Mouse (Mus musculus) midbrain, embryonic 11.5 days (tissue): ENCODE results near the gene Defa31. TPM values are rescaled to one million over a fixed set of nuclear protein-coding genes. Genes with fewer than 3 reads are reported as not detected.
"Not testable (repeated sequence)": the region's sequence is repeated elsewhere in the genome, so short reads cannot be mapped to it uniquely, and the experiment has no call there.

Experiments used
- ATAC-seq: fragments of 200-750 bp; cut with Nextera tagmentation; 2 replicates; pipeline ENCODE4 v1.8.0; 2017; ENCODE audit warnings: moderate TSS enrichment, moderate library complexity; ENCODE audit not compliant: low FRiP score
- DNase-seq: peaks from one replicate; pipeline ENCODE4 v3.0.0; 2015; ENCODE audit warnings: low spot score; ENCODE audit errors: missing footprints
- H3K27ac ChIP-seq: fragments of 300-500 bp; sonication (generic); 2 replicates; pipeline ENCODE4 v1.5.1; 2014; ENCODE audit warnings: low read depth, low read length
- H3K27me3 ChIP-seq: fragments of 300-500 bp; sonication (generic); 2 replicates; pipeline ENCODE4 v1.6.1; 2014; ENCODE audit warnings: mild to moderate bottlenecking, low read length, moderate library complexity, mixed read lengths; ENCODE audit not compliant: control insufficient read depth, insufficient read depth
- H3K36me3 ChIP-seq: fragments of 300-500 bp; sonication (generic); 2 replicates; pipeline ENCODE4 v1.6.1; 2014; ENCODE audit warnings: mild to moderate bottlenecking, low read length, moderate library complexity, mixed read lengths; ENCODE audit not compliant: control insufficient read depth, insufficient read depth
- H3K4me1 ChIP-seq: fragments of 300-500 bp; sonication (generic); 2 replicates; pipeline ENCODE4 v1.6.1; 2014; ENCODE audit warnings: low read length; ENCODE audit not compliant: control insufficient read depth, insufficient read depth
- H3K4me2 ChIP-seq: fragments of 300-500 bp; sonication (generic); 2 replicates; pipeline ENCODE4 v1.6.1; 2014; ENCODE audit warnings: mild to moderate bottlenecking, moderate library complexity
- H3K4me3 ChIP-seq: fragments of 300-500 bp; sonication (generic); 2 replicates; pipeline ENCODE4 v1.5.1; 2014; ENCODE audit warnings: low read depth, low read length
- H3K9ac ChIP-seq: fragments of 300-500 bp; sonication (generic); 2 replicates; pipeline ENCODE4 v1.6.1; 2014; ENCODE audit warnings: low read length
- H3K9me3 ChIP-seq: fragments of 300-500 bp; sonication (generic); 2 replicates; pipeline ENCODE4 v1.6.1; 2016; ENCODE audit warnings: low read length; ENCODE audit not compliant: control insufficient read depth
- WGBS: fragments of 180-500 bp; shearing (Covaris S2); extraction: QIAGEN DNeasy Blood & Tissue Kit; methylation state at CpG from one replicate; pipeline ENCODE4 v1.1.7; 2014; 5-methylcytosine and 5-hydroxymethylcytosine counted together
- polyA plus RNA-seq: library from polyadenylated mRNA; unstranded; fragments of >200 nt; fragmentation: Nextera tagmentation; extraction: Ambion mirVana; gene quantifications from 2 replicates; pipeline ENCODE4 v1.2.1, GENCODE M21; 2014

The Defa31 gene
- polyA plus RNA-seq, result not detected in 2 replicates

- H3K27ac ChIP-seq, H3K9me3 ChIP-seq, H3K27me3 ChIP-seq, H3K4me3 ChIP-seq, H3K4me1 ChIP-seq, H3K36me3 ChIP-seq, ATAC-seq, H3K4me2 ChIP-seq, H3K9ac ChIP-seq, DNase-seq: not testable (repeated sequence)
- WGBS, result no CpG with 5 or more reads among the region's 1 CpGs
These were observed at the start of gene Defa31 for GRCm38 (mm10) chr8:21191314-21191713. Defa31 (plus strand) TSS chr8:21191614.

- DNase-seq, H3K4me1 ChIP-seq, H3K9me3 ChIP-seq, H3K4me2 ChIP-seq, H3K36me3 ChIP-seq, ATAC-seq, H3K27ac ChIP-seq, H3K27me3 ChIP-seq, H3K9ac ChIP-seq, H3K4me3 ChIP-seq: not testable (repeated sequence)
- no CpG with 5 or more reads among the region's 1 CpGs for WGBS
These were observed 29.4 kb upstream of the Defa31 start, which contains the start of gene Defa22 for GRCm38 (mm10) chr8:21161977-21162376. Defa22 (plus strand) TSS chr8:21162277.

- H3K4me3 ChIP-seq, ATAC-seq, H3K36me3 ChIP-seq, DNase-seq, H3K27me3 ChIP-seq, H3K27ac ChIP-seq, H3K4me2 ChIP-seq, H3K4me1 ChIP-seq, H3K9ac ChIP-seq, H3K9me3 ChIP-seq: not testable (repeated sequence)
- no CpG with 5 or more reads among the region's 1 CpGs for WGBS
These were observed 9.8 kb downstream of the Defa31 start, which contains the start of gene Gm15293 for GRCm38 (mm10) chr8:21201261-21201660. Gm15293 (plus strand) TSS chr8:21201561.

Other genes starting within 250 kb of the Defa31 start
- gene AY761185, start 246.9 kb upstream of the Defa31 start, polyA plus RNA-seq, result not detected in 2 replicates
- not detected in 2 replicates for gene Defa21, start 166.1 kb upstream of the Defa31 start, polyA plus RNA-seq
- gene Defa23, start 136.6 kb upstream of the Defa31 start, polyA plus RNA-seq, result not detected in 2 replicates
- gene Defa35, start 126.6 kb upstream of the Defa31 start, polyA plus RNA-seq, result not detected in 2 replicates
- not detected in 2 replicates for gene Defa25, start 107.2 kb upstream of the Defa31 start, polyA plus RNA-seq
- not detected in 2 replicates for gene Gm14851, start 95.6 kb upstream of the Defa31 start, polyA plus RNA-seq
- not detected in 2 replicates for gene Defa30, start 57.0 kb upstream of the Defa31 start, polyA plus RNA-seq
- not detected in 2 replicates for gene Defa22, start 29.3 kb upstream of the Defa31 start, polyA plus RNA-seq
- not detected in 2 replicates for gene Gm15293, start 9.9 kb downstream of the Defa31 start, polyA plus RNA-seq
- gene Gm15292, start 58.1 kb downstream of the Defa31 start, polyA plus RNA-seq, result not detected in 2 replicates
- gene Defa27, start 123.9 kb downstream of the Defa31 start, polyA plus RNA-seq, result not detected in 2 replicates
- not detected in 2 replicates for gene Defa29, start 135.4 kb downstream of the Defa31 start, polyA plus RNA-seq
- gene Defa2, start 186.9 kb downstream of the Defa31 start, polyA plus RNA-seq, result not detected in 2 replicates
- not detected in 2 replicates for gene Defa33, start 200.2 kb downstream of the Defa31 start, polyA plus RNA-seq
- gene Defa36, start 235.8 kb downstream of the Defa31 start, polyA plus RNA-seq, result not detected in 2 replicates